Mouse (Mus musculus) kidney, embryonic 14.5 days (tissue): Measurements from ENCODE around the gene Scnn1a. TPM values are rescaled to one million over a fixed set of nuclear protein-coding genes. Genes with fewer than 3 reads are reported as not detected.

ENCODE experiments used
- ATAC-seq: fragments of 200-750 bp; cut with Nextera tagmentation; 2 replicates; pipeline ENCODE4 v1.8.0; 2017; ENCODE audit warnings: moderate number of reproducible peaks, mild to moderate bottlenecking, moderate TSS enrichment, moderate library complexity; ENCODE audit not compliant: low FRiP score, low TSS enrichment
- H3K27ac ChIP-seq: fragments of 300-500 bp; sonication (generic); 2 replicates; pipeline ENCODE4 v1.5.1; 2014; ENCODE audit warnings: low read depth, mild to moderate bottlenecking, low read length, moderate library complexity, mixed read lengths
- H3K27me3 ChIP-seq: fragments of 300-500 bp; sonication (generic); 2 replicates; pipeline ENCODE4 v1.6.1; 2014; ENCODE audit warnings: mild to moderate bottlenecking, low read length; ENCODE audit not compliant: control insufficient read depth, insufficient read depth
- H3K36me3 ChIP-seq: fragments of 300-500 bp; sonication (generic); 2 replicates; pipeline ENCODE4 v1.6.1; 2014; ENCODE audit warnings: low read length, mixed read lengths; ENCODE audit not compliant: control insufficient read depth, insufficient read depth
- H3K4me1 ChIP-seq: fragments of 300-500 bp; sonication (generic); 2 replicates; pipeline ENCODE4 v1.6.1; 2014; ENCODE audit warnings: low read length, mixed read lengths; ENCODE audit not compliant: control insufficient read depth, insufficient read depth
- H3K4me2 ChIP-seq: fragments of 300-500 bp; sonication (generic); replicated peaks from 2 replicates; pipeline ENCODE4 v1.6.1; 2014; ENCODE audit warnings: low read depth, mild to moderate bottlenecking, low read length
- H3K4me3 ChIP-seq: fragments of 300-500 bp; sonication (generic); 2 replicates; pipeline ENCODE4 v1.5.1; 2014; ENCODE audit warnings: mild to moderate bottlenecking, low read length
- H3K9ac ChIP-seq: fragments of 300-500 bp; sonication (generic); 2 replicates; pipeline ENCODE4 v1.6.1; 2014; ENCODE audit warnings: low read depth, mild to moderate bottlenecking, low read length, moderate library complexity
- H3K9me3 ChIP-seq: fragments of 300-500 bp; sonication (generic); 2 replicates; pipeline ENCODE4 v1.6.1; 2016; ENCODE audit warnings: low read length; ENCODE audit not compliant: control insufficient read depth
- WGBS: fragments of 180-500 bp; shearing (Covaris S2); extraction: QIAGEN DNeasy Blood & Tissue Kit; methylation state at CpG from one replicate; pipeline ENCODE4 v1.1.7; 2014; 5-methylcytosine and 5-hydroxymethylcytosine counted together
- polyA plus RNA-seq: library from polyadenylated mRNA; unstranded; fragments of >200 nt; fragmentation: Nextera tagmentation; extraction: Ambion mirVana; gene quantifications from 2 replicates; pipeline ENCODE4 v1.2.1, GENCODE M21; 2014

Scnn1a gene
- polyA plus RNA-seq, 1 experiment from 2014 or later: 3.3 TPM

GRCm38 (mm10) chr6:125366133-125366532 is 45.7 kb downstream of the Scnn1a start:
- peaks cover 4% of the 10 kb centered on the region for H3K27me3 ChIP-seq
- ATAC-seq: no peak
- no peak overlapping the region for H3K4me2 ChIP-seq
- WGBS: 85% methylated on average over 1 of the region's 1 CpGs
- peaks cover 11% of the 10 kb centered on the region; the same call in 1 of the 2 replicates for H3K36me3 ChIP-seq
- H3K4me1 ChIP-seq: peaks cover 12% of the 10 kb centered on the region
- no peak overlapping the region for H3K9ac ChIP-seq
- H3K9me3 ChIP-seq: no peaks in the 10 kb centered on the region
- no peak overlapping the region for H3K4me3 ChIP-seq
- no peak overlapping the region for H3K27ac ChIP-seq

- ATAC-seq: no peak
- Histone ChIP-seq H3K36me3 (no peaks in the 10 kb centered on the region), H3K4me1 (peaks cover 11% of the 10 kb centered on the region; the same call in 1 of the 2 replicates), H3K4me3 (no peak overlapping the region), H3K4me2 (no peak overlapping the region), H3K27me3 (peaks cover 2% of the 10 kb centered on the region), H3K9ac (no peak overlapping the region), H3K9me3 (no peaks in the 10 kb centered on the region), H3K27ac (peak overlapping the region; percentile 7; the same call in 1 of the 2 replicates)
- 60% methylated on average over 4 of the region's 4 CpGs for WGBS
Measured at GRCm38 (mm10) chr6:125367758-125368371, 47.4 kb downstream of the Scnn1a start.

GRCm38 (mm10) chr6:125377042-125377441 is 56.6 kb downstream of the Scnn1a start:
- no peak overlapping the region for H3K4me3 ChIP-seq
- H3K27me3 ChIP-seq: peaks cover 18% of the 10 kb centered on the region
- H3K4me1 ChIP-seq: peaks cover 34% of the 10 kb centered on the region
- no peaks in the 10 kb centered on the region for H3K36me3 ChIP-seq
- no peak overlapping the region for H3K27ac ChIP-seq
- WGBS: 55% methylated on average over 6 of the region's 6 CpGs
- H3K9ac ChIP-seq: no peak overlapping the region
- no peaks in the 10 kb centered on the region for H3K9me3 ChIP-seq
- H3K4me2 ChIP-seq: no peak overlapping the region
- ATAC-seq: no peak

- H3K9ac ChIP-seq: peak overlapping the region; percentile 31; the same call in 1 of the 2 replicates
- H3K4me3 ChIP-seq: no peak overlapping the region
- ATAC-seq: peak; percentile 45; the same call in 1 of the 2 replicates
- no peaks in the 10 kb centered on the region for H3K36me3 ChIP-seq
- WGBS: 34% methylated on average over 16 of the region's 16 CpGs
- no peaks in the 10 kb centered on the region for H3K9me3 ChIP-seq
- H3K4me2 ChIP-seq: peak overlapping the region; percentile 21
- peak overlapping the region; percentile 42; the same call in 1 of the 2 replicates for H3K27ac ChIP-seq
- H3K4me1 ChIP-seq: peaks cover 34% of the 10 kb centered on the region
- H3K27me3 ChIP-seq: peaks cover 18% of the 10 kb centered on the region
Measured at GRCm38 (mm10) chr6:125377582-125378451, 57.4 kb downstream of the Scnn1a start.

DNA sequence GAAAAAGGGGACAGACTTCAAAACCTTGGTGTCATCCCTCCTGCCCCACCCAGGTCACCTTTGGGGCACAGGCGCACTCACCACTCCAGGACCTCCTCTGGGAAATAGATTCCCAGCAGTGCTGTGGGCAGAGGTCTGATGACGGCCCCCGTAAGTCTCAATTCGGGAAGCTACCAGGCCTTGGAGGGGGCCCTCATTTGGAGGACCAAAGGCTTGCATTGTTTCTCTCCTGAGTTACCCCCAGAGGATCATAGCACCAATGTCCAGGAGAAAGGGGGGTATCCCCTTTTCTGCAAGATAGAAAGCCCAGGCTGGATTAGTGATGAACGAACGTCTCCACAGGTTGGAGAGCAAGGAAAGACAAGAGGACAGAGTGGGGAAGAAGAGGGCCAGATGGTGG is 58.2 kb downstream of the Scnn1a start:
- Histone ChIP-seq H3K4me3 (no peak overlapping the region), H3K27me3 (peaks cover 18% of the 10 kb centered on the region), H3K27ac (no peak overlapping the region), H3K36me3 (no peaks in the 10 kb centered on the region), H3K4me2 (peak overlapping the region; percentile 21), H3K9ac (no peak overlapping the region), H3K9me3 (no peaks in the 10 kb centered on the region), H3K4me1 (peaks cover 34% of the 10 kb centered on the region)
- no peak for ATAC-seq
- WGBS: 15% methylated on average over 6 of the region's 6 CpGs

DNA sequence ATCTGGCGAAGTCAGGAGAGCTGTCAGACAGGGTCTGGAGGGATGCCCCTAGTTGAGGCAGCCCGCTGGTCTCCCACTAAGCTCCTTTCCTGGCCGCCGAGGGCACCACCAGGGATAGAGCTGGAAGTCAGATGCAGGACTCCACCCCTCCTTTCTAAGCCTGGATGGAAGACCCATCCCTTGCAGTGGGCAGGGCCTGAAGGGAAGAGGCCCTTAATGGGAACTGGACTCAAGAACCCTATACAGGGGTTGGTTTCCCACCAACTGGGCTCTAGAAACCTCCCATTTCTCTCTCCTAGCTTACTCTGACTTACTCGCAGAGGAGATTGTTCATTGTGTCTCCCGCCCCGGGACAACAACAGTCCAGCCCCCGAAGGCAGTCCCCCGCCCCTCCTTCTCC is 59.3 kb downstream of the Scnn1a start:
- Histone ChIP-seq H3K9me3 (no peaks in the 10 kb centered on the region), H3K4me3 (peak overlapping the region; percentile 38), H3K36me3 (no peaks in the 10 kb centered on the region), H3K4me1 (peaks cover 34% of the 10 kb centered on the region), H3K4me2 (peak overlapping the region; percentile 65), H3K27me3 (peaks cover 18% of the 10 kb centered on the region), H3K27ac (no peak overlapping the region), H3K9ac (peak overlapping the region; percentile 35)
- WGBS: 7% methylated on average over 9 of the region's 9 CpGs
- peak; percentile 10; the same call in 1 of the 2 replicates for ATAC-seq

- WGBS: 8% methylated on average over 37 of the region's 40 CpGs
- peak; percentile 34 for ATAC-seq
- peaks cover 34% of the 10 kb centered on the region for H3K4me1 ChIP-seq
- H3K9ac ChIP-seq: peak within 1 kb of the TSS; percentile 35
- no peaks in the 10 kb centered on the region for H3K9me3 ChIP-seq
- peak within 1 kb of the TSS; percentile 38 for H3K4me3 ChIP-seq
- H3K36me3 ChIP-seq: no peaks in the 10 kb centered on the region
- H3K27me3 ChIP-seq: peaks cover 18% of the 10 kb centered on the region
- H3K4me2 ChIP-seq: peak within 1 kb of the TSS; percentile 65
- H3K27ac ChIP-seq: no peak within 1 kb of the TSS
Measured at GRCm38 (mm10) chr6:125380372-125381360, 60.2 kb downstream of the Scnn1a start, which contains the start of gene Plekhg6. TSS of gene Plekhg6 (minus strand) at chr6:125380793.

DNA sequence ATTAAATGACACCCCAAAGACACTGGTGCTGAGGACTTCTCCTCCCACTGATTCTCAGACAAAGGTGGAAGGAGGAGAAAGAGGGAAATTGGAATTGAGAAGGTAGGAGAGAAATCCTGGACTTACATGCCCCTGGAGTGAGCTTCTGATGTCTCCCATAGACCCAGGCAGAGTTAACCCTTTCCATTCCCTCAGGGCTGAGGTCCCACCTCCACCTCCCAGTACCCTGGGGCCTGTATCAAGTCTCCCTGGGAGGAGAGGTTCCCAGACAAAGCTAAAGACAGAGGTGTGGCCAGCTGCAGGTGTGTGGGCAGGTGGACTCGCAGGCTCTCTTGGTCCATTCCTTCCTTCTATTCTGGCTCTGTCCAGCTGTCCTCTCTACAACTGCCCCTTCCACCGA is 61.6 kb downstream of the Scnn1a start:
- peaks cover 18% of the 10 kb centered on the region for H3K27me3 ChIP-seq

More for the DNA sequence above, 61.6 kb downstream of the Scnn1a start:
- Histone ChIP-seq H3K9me3 (no peaks in the 10 kb centered on the region), H3K27ac (no peak overlapping the region), H3K9ac (no peak overlapping the region), H3K4me1 (peaks cover 34% of the 10 kb centered on the region), H3K36me3 (no peaks in the 10 kb centered on the region), H3K4me3 (no peak overlapping the region), H3K4me2 (no peak overlapping the region)
- WGBS: 51% methylated on average over 2 of the region's 2 CpGs
- no peak for ATAC-seq
